Mouse (Mus musculus) 416B (cell line): ENCODE results near the gene Nrxn1.

Experiments used
- DNase-seq: peaks from one replicate; pipeline ENCODE4 v3.0.0; 2011; ENCODE audit warnings: low read depth

The Nrxn1 gene

GRCm38 (mm10) chr17:90443067-90443466 is 649.8 kb downstream of the Nrxn1 start:
- DNase-seq = no peak

GRCm38 (mm10) chr17:90435836-90436235 is 657.0 kb downstream of the Nrxn1 start:
- DNase-seq = no peak

- DNase-seq = no peak
These were observed 657.5 kb downstream of the Nrxn1 start for GRCm38 (mm10) chr17:90435371-90435770.

- no peak for DNase-seq
These were observed 662.7 kb downstream of the Nrxn1 start for GRCm38 (mm10) chr17:90430211-90430610.

GRCm38 (mm10) chr17:90425974-90426373 is 666.9 kb downstream of the Nrxn1 start:
- DNase-seq = no peak

- no peak for DNase-seq
These were observed 670.3 kb downstream of the Nrxn1 start for GRCm38 (mm10) chr17:90422591-90422990.

GRCm38 (mm10) chr17:90420757-90421156 is 672.1 kb downstream of the Nrxn1 start:
- no peak for DNase-seq

GRCm38 (mm10) chr17:90419615-90420014 is 673.3 kb downstream of the Nrxn1 start:
- DNase-seq = no peak

- no peak for DNase-seq
These were observed 696.5 kb downstream of the Nrxn1 start for GRCm38 (mm10) chr17:90396357-90396756.

- no peak for DNase-seq
These were observed 698.3 kb downstream of the Nrxn1 start for GRCm38 (mm10) chr17:90394606-90395005.

GRCm38 (mm10) chr17:90392751-90393150 is 700.1 kb downstream of the Nrxn1 start:
- DNase-seq = no peak

GRCm38 (mm10) chr17:90390316-90391212 is 702.3 kb downstream of the Nrxn1 start:
- DNase-seq = no peak

- no peak for DNase-seq
These were observed 708.0 kb downstream of the Nrxn1 start for GRCm38 (mm10) chr17:90384856-90385255.

GRCm38 (mm10) chr17:90382496-90383443 is 710.1 kb downstream of the Nrxn1 start:
- no peak for DNase-seq

- DNase-seq = no peak
These were observed 716.3 kb downstream of the Nrxn1 start for GRCm38 (mm10) chr17:90376533-90376932.

- DNase-seq = no peak
These were observed 730.7 kb downstream of the Nrxn1 start for GRCm38 (mm10) chr17:90362169-90362568.

- DNase-seq = no peak
These were observed 743.3 kb downstream of the Nrxn1 start for GRCm38 (mm10) chr17:90349385-90350095.

- no peak for DNase-seq
These were observed 746.0 kb downstream of the Nrxn1 start for GRCm38 (mm10) chr17:90346735-90347475.

- no peak for DNase-seq
These were observed 759.4 kb downstream of the Nrxn1 start for GRCm38 (mm10) chr17:90333445-90333844.

- no peak for DNase-seq
These were observed 769.2 kb downstream of the Nrxn1 start for GRCm38 (mm10) chr17:90323674-90324073.

GRCm38 (mm10) chr17:90272225-90272624 is 820.6 kb downstream of the Nrxn1 start:
- DNase-seq = no peak
